Mouse (Mus musculus) forebrain, embryonic 11.5 days (tissue): ENCODE measurements around the gene Tjp3. TPM values are rescaled to one million over a fixed set of nuclear protein-coding genes. Genes with fewer than 3 reads are reported as not detected.

Experiments used
- ATAC-seq: fragments of 200-750 bp; cut with Nextera tagmentation; replicated peaks from 2 replicates; pipeline ENCODE4 v1.8.0; 2017; ENCODE audit warnings: moderate TSS enrichment; ENCODE audit not compliant: low FRiP score
- DNase-seq: peaks from one replicate; pipeline ENCODE4 v3.0.0-alpha.2; 2017; ENCODE audit warnings: low spot score
- H3K27ac ChIP-seq: fragments of 300-500 bp; sonication (generic); 2 replicates; pipeline ENCODE4 v1.5.1; 2014; ENCODE audit warnings: low read depth, low read length
- H3K27me3 ChIP-seq: fragments of 300-500 bp; sonication (generic); 2 replicates; pipeline ENCODE4 v1.6.1; 2014; ENCODE audit warnings: mild to moderate bottlenecking, low read length, mixed read lengths; ENCODE audit not compliant: control insufficient read depth, insufficient read depth
- H3K36me3 ChIP-seq: fragments of 300-500 bp; sonication (generic); 2 replicates; pipeline ENCODE4 v1.6.1; 2014; ENCODE audit warnings: mild to moderate bottlenecking, low read length, moderate library complexity, mixed read lengths; ENCODE audit not compliant: control insufficient read depth, insufficient read depth
- H3K4me1 ChIP-seq: fragments of 300-500 bp; sonication (generic); replicated peaks from 2 replicates; pipeline ENCODE4 v1.6.1; 2014; ENCODE audit warnings: low read length, mixed read lengths; ENCODE audit not compliant: control insufficient read depth, insufficient read depth
- H3K4me2 ChIP-seq: fragments of 300-500 bp; sonication (generic); 2 replicates; pipeline ENCODE4 v1.6.1; 2014; ENCODE audit warnings: low read depth, mild to moderate bottlenecking, low read length, moderate library complexity, mixed read lengths; ENCODE audit not compliant: severe bottlenecking
- H3K4me3 ChIP-seq: fragments of 300-500 bp; sonication (generic); 2 replicates; pipeline ENCODE4 v1.5.1; 2014; ENCODE audit warnings: low read depth, low read length
- H3K9ac ChIP-seq: fragments of 300-500 bp; sonication (generic); 2 replicates; pipeline ENCODE4 v1.6.1; 2014; ENCODE audit warnings: low read length
- H3K9me3 ChIP-seq: fragments of 300-500 bp; sonication (generic); 2 replicates; pipeline ENCODE4 v1.6.1; 2016; ENCODE audit warnings: low read length, mixed read lengths; ENCODE audit not compliant: control insufficient read depth
- WGBS: fragments of 180-500 bp; shearing (Covaris S2); extraction: QIAGEN DNeasy Blood & Tissue Kit; methylation state at CpG from one replicate; pipeline ENCODE4 v1.1.7; 2014; 5-methylcytosine and 5-hydroxymethylcytosine counted together
- polyA plus RNA-seq: library from polyadenylated mRNA; unstranded; fragments of >200 nt; fragmentation: Nextera tagmentation; extraction: Ambion mirVana; gene quantifications from 2 replicates; pipeline ENCODE4 v1.2.1, GENCODE M21; 2014

Gene Tjp3
- polyA plus RNA-seq, 1 experiment from 2014 or later = 11.9 TPM

DNA sequence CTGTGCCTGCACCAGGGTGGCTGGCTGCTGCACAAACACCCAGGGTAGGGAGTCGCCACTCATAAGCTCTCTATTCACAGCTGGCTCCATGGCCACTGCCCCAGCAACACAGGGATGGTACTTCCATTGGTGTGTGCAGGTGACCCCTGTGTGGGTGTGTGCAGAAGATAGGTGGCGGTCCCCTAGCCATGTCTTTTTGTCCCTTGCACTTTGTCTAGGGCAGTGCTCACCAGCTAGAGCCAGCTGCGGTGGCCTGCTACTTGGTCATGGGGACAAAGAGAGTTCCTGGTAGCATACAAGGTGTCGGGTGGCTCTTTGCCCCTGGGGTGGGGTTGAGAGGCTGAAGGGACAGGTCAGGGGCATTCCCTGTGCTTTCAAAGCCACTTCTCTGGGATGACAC is 47.2 kb downstream of the Tjp3 start:
- H3K4me3 ChIP-seq = no peak overlapping the region
- no peak overlapping the region for H3K4me2 ChIP-seq
- H3K27me3 ChIP-seq = peaks cover 10% of the 10 kb centered on the region

DNA sequence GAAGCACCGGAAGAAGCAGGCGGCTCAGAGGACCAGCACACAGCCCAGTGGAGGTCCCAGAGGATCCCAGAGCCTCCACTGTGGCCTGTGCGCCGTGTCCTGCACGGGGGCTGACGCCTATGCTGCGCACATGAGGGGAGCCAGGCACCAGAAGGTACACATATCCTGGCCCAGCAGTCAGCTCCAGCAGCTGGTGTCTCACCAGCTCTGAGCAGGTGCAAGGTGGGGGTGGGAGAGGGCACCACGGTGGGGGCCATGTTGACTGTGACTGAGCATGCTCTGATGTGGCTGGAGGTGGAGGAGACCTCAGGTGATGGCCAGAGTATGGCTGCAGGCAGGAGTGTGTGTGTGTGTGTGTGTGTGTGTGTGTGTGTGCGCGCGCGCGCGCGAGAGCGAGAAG is 49.4 kb downstream of the Tjp3 start:
- peaks cover 6% of the 10 kb centered on the region for H3K4me1 ChIP-seq
- no peaks in the 10 kb centered on the region for H3K36me3 ChIP-seq
- no peak overlapping the region for H3K27ac ChIP-seq
- peaks cover 10% of the 10 kb centered on the region for H3K27me3 ChIP-seq
- H3K9ac ChIP-seq = no peak overlapping the region
- no peaks in the 10 kb centered on the region for H3K9me3 ChIP-seq
- no peak overlapping the region for H3K4me3 ChIP-seq
- no peak for ATAC-seq
- no peak for DNase-seq
- WGBS = 91% methylated on average over 16 of the region's 16 CpGs
- no peak overlapping the region for H3K4me2 ChIP-seq

More for the DNA sequence above, 47.2 kb downstream of the Tjp3 start:
- H3K27ac ChIP-seq = no peak overlapping the region
- no peak for DNase-seq
- H3K9me3 ChIP-seq = no peaks in the 10 kb centered on the region
- ATAC-seq = peak; percentile 1; the same call in 1 of the 2 replicates
- no peaks in the 10 kb centered on the region for H3K36me3 ChIP-seq
- H3K4me1 ChIP-seq = peaks cover 6% of the 10 kb centered on the region
- H3K9ac ChIP-seq = no peak overlapping the region
- WGBS = 74% methylated on average over 4 of the region's 4 CpGs

DNA sequence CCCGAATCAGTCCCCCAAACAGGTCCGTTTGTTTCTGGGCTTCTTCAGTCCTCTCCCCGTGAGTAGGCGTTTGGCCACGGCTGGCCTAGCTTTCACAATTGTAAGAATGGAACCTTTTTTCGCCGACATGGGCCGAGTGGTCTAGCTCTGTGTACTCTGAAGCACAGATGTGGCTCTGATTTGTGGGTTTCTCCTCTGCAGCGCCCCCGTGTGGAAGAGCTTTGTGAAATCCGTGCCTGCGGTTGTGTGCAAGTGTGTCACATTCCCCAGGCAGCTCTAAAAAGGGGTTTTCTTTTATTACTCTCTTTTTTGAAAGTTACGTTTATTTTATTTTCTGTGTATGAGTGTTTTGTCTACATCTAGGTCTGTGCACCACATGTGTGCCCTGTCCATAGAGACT is 50.5 kb downstream of the Tjp3 start:
- WGBS = 19% methylated on average over 13 of the region's 13 CpGs
- Histone ChIP-seq H3K27me3 (peaks cover 10% of the 10 kb centered on the region), H3K4me1 (peaks cover 6% of the 10 kb centered on the region), H3K27ac (no peak overlapping the region), H3K9me3 (no peaks in the 10 kb centered on the region), H3K4me3 (no peak overlapping the region), H3K4me2 (no peak overlapping the region), H3K9ac (no peak overlapping the region), H3K36me3 (no peaks in the 10 kb centered on the region)
- ATAC-seq (no peak), DNase-seq (peak; percentile 85)

DNA sequence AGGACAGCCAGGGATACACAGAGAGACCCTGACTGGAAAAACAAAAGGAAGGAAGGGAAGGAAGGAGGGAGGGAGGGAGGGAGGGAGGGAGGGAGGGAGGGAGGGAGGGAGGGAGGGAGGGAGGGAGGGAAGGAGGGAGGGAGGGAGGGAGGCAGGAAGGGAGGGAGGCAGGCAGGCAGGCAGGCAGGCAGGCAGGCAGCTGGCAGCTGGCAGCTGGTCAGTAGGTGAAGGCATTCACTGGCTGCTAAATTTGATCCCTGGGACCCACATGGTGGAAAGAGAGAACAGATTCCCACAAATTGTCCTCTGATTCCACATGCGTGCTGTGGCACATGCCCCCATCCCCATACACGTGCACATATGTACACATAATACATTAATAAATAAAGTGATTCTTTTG is 52.8 kb downstream of the Tjp3 start:
- Histone ChIP-seq H3K4me1 (peaks cover 8% of the 10 kb centered on the region), H3K9me3 (no peaks in the 10 kb centered on the region), H3K4me3 (no peak overlapping the region), H3K36me3 (no peaks in the 10 kb centered on the region), H3K4me2 (no peak overlapping the region), H3K27ac (no peak overlapping the region), H3K9ac (no peak overlapping the region), H3K27me3 (peaks cover 10% of the 10 kb centered on the region)
- 89% methylated on average over 2 of the region's 2 CpGs for WGBS
- ATAC-seq (no peak), DNase-seq (no peak)

DNA sequence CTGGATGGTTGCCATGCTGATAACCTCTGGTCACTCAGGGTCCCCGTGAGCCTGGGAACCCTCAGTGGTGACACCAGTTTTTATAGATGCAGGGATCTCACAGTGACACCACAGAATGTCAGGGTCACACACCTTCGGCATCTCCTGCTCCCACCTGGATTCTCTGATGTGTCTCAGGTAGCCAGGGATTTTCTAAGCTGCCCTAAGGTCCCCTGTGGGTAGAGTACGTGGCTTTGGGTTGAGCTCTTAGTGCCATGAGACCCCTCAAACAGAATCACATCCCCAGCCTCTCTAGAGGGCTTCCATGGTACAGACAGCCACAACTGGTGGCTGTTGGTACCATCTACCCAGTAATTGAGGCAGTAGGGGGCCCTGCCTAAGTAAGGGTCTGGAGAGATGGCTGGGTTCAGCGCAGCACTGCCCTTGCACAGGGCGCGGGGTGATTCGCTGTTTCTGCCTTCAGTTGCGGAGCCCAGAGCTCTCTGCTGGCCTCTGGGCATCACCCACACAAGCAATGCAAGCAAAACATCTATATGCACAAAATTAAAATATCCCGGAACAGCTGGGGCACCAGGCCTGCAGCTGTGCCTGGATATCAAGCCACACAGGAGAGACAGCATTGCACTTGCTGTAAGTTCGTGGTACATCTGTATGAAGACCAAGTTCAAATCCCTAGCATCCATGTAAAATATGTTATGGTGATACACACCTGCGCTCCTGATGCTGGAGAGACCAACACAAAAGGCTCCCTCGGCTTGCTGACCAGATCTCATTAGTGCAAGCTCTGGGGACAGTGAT is 54.7 kb downstream of the Tjp3 start:
- Histone ChIP-seq H3K4me2 (no peak overlapping the region), H3K36me3 (no peaks in the 10 kb centered on the region), H3K27ac (no peak overlapping the region), H3K4me1 (peaks cover 9% of the 10 kb centered on the region), H3K4me3 (no peak overlapping the region), H3K27me3 (peaks cover 10% of the 10 kb centered on the region), H3K9ac (no peak overlapping the region), H3K9me3 (no peaks in the 10 kb centered on the region)
- ATAC-seq (no peak), DNase-seq (no peak)
- WGBS = 87% methylated on average over 12 of the region's 12 CpGs

DNA sequence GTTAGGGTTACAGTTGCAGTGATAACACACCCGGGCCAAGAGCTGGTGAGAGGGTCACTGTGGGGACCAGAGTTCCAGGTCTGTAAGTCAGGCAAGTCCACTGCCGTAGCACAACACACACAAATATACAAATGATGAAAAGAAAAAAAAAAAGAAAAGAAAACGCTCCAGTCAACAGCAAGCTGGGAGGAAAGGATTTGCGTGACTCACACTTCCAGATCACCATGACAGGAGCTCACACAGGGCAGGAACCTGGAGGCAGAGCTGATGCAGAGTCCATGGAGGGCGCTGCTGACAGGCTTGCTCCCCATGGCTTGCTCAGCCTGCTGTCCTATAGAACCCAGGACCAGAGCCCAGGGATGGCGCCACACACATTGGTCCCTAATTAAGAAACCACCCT is 57.2 kb downstream of the Tjp3 start:
- Histone ChIP-seq H3K27ac (no peak overlapping the region), H3K4me2 (no peak overlapping the region), H3K27me3 (peaks cover under 1% of the 10 kb centered on the region), H3K36me3 (no peaks in the 10 kb centered on the region), H3K9me3 (no peaks in the 10 kb centered on the region), H3K4me3 (no peak overlapping the region), H3K9ac (no peak overlapping the region), H3K4me1 (peaks cover 7% of the 10 kb centered on the region; the same call in 1 of the 2 replicates)
- 84% methylated on average over 6 of the region's 6 CpGs for WGBS
- no peak for DNase-seq
- ATAC-seq = no peak

DNA sequence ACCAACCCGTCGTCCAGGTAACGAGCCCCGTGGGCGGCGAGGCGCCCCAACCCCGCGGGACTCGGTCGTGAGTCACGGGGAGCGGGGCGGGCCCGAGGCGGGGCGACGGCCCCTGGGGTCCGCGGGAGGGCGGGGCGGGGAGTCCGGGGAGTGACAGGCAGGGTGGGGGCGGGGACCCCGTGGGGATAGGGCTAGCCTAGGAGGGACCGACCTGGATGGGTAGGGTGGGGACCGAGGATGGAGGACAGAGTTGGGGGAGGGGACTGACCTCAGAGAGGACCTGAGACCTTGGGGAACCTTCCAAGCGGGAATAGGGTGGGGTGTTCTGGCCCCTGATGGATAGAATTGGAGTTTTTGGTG is 58.2 kb downstream of the Tjp3 start:
- Histone ChIP-seq H3K4me2 (peak overlapping the region; percentile 56), H3K27me3 (no peaks in the 10 kb centered on the region; the same call in 1 of the 2 replicates), H3K27ac (no peak overlapping the region), H3K9me3 (no peaks in the 10 kb centered on the region), H3K4me3 (peak overlapping the region; percentile 75), H3K9ac (peak overlapping the region; percentile 78), H3K36me3 (no peaks in the 10 kb centered on the region), H3K4me1 (peaks cover 7% of the 10 kb centered on the region; the same call in 1 of the 2 replicates)
- whole genome bisulfite sequencing = 2% methylated on average over 28 of the region's 28 CpGs
- DNase-seq = no peak
- ATAC-seq = peak; percentile 69

DNA sequence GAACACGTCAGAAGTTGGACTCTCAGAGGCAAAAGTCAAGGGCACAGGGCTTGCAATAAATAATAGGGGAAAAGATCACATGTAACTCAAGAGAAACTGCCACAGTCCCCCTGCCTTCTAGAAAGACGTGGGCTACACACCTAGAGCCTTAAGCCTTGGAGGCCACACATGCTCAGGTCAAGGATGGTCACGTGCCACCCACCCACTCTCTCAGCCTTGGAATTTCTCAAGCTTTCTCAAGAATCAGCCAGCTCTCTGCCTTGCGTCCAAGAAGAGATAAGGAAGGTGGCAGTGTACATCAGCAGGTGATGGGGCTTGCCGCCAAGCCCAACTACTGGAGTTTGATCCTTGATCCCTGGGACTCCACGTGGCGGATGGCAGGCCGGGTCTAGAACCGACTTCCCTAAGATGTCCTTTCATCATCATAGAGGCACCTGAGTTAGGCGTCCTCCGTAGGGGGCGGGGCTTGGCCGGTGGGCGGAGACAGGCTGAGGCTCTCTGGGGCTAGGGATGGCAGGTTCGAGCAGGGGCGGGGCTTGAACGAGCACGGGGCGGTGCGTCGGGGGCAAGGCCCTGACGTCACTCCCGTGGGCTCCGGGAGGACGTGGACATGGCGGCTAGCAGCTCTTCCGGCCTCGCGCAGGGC is 58.7 kb downstream of the Tjp3 start, which contains the start of gene Zfr2:
Gene Zfr2, plus strand, starts transcription at position 576 of the 646 bp plus-strand sequence.
- H3K27ac ChIP-seq = no peak within 1 kb of the TSS
- H3K4me1 ChIP-seq = peaks cover 7% of the 10 kb centered on the region; the same call in 1 of the 2 replicates
- H3K4me3 ChIP-seq = peak within 1 kb of the TSS; percentile 75
- peak; percentile 79 for ATAC-seq
- DNase-seq = peak; percentile 93
- H3K4me2 ChIP-seq = peak within 1 kb of the TSS; percentile 56
- no peaks in the 10 kb centered on the region; the same call in 1 of the 2 replicates for H3K27me3 ChIP-seq
- H3K9ac ChIP-seq = peak within 1 kb of the TSS; percentile 78
- no peaks in the 10 kb centered on the region for H3K9me3 ChIP-seq
- H3K36me3 ChIP-seq = no peaks in the 10 kb centered on the region
- WGBS = 8% methylated on average over 29 of the region's 29 CpGs
